Mouse (Mus musculus): ENCODE data around the gene Gna14. TPM values are rescaled to one million over a fixed set of nuclear protein-coding genes. Genes with fewer than 3 reads are reported as not detected.
A peak's percentile ranks its signal among the peaks of the same experiment; 100 is the strongest.

The Gna14 gene
- polyA plus RNA-seq, 1 experiment from 2014 or later = 0.83 TPM

- Histone ChIP-seq H3K36me3 (no peaks in the 10 kb centered on the region), H3K27ac (no peak overlapping the region), H3K4me1 (no peaks in the 10 kb centered on the region), H3K9me3 (no peaks in the 10 kb centered on the region), H3K27me3 (no peaks in the 10 kb centered on the region), H3K9ac (no peak overlapping the region), H3K4me3 (no peak overlapping the region), H3K4me2 (replicated peaks) (no peak overlapping the region)
- 77% methylated on average over 9 of the region's 9 CpGs for WGBS
- ATAC-seq (ENCODE audit: insufficient number of reproducible peaks, insufficient read depth, low FRiP score, low TSS enrichment) = no peak
These were observed 123.8 kb downstream of the Gna14 start for GRCm38 (mm10) chr19:16559243-16559896.

DNA sequence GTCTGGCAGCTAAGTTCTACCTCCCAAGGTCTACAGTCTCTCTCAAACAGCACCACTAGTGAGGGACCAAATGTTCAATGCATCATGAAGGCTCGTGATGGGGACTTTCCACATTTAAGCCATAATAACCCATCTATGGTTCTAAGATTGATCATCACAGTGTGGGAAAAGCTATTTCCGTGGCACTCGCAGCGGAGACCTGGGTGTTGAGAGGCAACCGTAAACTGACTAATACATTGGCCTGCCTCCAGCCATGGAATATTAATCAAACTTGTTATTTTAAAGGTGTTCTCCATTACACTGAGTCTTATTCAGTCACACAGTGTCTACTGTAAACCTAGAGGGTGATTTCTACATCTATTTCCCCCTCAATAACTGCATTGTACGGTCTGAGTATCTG is 127.1 kb downstream of the Gna14 start:
- no peaks in the 10 kb centered on the region for H3K9me3 ChIP-seq
- H3K27me3 ChIP-seq = no peaks in the 10 kb centered on the region
- H3K9ac ChIP-seq = no peak overlapping the region
- no peak overlapping the region for H3K4me2 ChIP-seq (replicated peaks)
- 92% methylated on average over 6 of the region's 6 CpGs for WGBS
- no peak for ATAC-seq (ENCODE audit: insufficient number of reproducible peaks, insufficient read depth, low FRiP score, low TSS enrichment)
- no peaks in the 10 kb centered on the region for H3K4me1 ChIP-seq
- no peaks in the 10 kb centered on the region for H3K36me3 ChIP-seq
- H3K27ac ChIP-seq = no peak overlapping the region
- no peak overlapping the region for H3K4me3 ChIP-seq

DNA sequence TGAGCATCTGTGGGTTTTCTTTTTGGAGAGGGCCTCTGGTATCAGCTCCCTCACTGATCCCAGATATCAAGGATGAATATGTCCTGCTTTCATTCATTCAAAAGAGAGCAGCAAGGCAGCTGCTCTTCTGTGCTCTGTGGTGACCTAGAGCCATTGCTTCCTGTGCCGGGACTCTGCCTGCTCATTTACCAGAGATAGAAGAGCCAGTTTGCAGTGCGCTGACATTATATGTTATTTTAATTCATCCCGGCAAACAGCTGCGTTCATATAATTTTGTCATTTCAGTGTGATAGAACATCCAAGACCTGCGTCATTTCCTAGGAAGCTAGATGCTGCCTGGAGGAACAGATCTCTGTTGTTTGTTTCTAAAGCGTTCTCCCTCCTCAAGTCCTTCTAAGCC is 141.2 kb downstream of the Gna14 start:
- H3K4me2 ChIP-seq (replicated peaks) = no peak overlapping the region
- 87% methylated on average over 6 of the region's 6 CpGs for WGBS

DNA sequence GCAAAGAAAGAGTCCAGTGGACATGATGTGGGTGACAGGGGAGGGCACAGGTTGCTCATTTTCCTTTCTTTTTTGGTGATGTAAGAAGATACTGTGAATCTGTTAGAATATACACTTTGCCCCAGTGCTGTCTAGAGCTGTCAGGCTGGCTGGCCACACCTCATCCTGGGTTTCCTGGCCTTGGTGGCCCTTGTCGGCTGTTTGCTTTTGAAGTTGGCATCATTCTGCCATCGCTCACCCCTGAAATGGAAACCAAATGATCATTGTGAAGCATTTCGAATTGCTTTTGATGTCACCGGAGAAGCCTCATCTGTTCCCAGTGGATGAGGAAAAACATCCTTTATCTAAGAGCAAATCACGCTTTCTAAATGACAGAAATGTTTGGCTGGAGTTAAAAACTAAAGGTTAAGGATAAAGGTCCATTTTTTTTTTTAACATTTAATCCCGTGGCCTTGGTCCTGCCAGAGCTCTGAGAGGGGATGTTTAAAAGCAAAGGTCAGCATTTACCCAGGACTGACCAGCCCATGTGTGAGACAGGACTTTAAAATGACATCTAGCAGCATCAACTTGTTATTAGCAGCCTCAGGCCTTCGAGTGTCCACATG is 144.2 kb downstream of the Gna14 start:
- H3K9ac ChIP-seq = no peak overlapping the region
- ATAC-seq (ENCODE audit: insufficient number of reproducible peaks, insufficient read depth, low FRiP score, low TSS enrichment) = no peak
- H3K4me1 ChIP-seq = peaks cover 10% of the 10 kb centered on the region; the same call in 1 of the 2 replicates
- H3K4me3 ChIP-seq = no peak overlapping the region
- H3K36me3 ChIP-seq = no peaks in the 10 kb centered on the region
- no peak overlapping the region for H3K4me2 ChIP-seq (replicated peaks)
- no peak overlapping the region for H3K27ac ChIP-seq
- H3K27me3 ChIP-seq = no peaks in the 10 kb centered on the region
- no peaks in the 10 kb centered on the region for H3K9me3 ChIP-seq
- 66% methylated on average over 7 of the region's 7 CpGs for WGBS

More for the DNA sequence above, 141.2 kb downstream of the Gna14 start:
- no peaks in the 10 kb centered on the region for H3K27me3 ChIP-seq
- no peak overlapping the region for H3K27ac ChIP-seq
- H3K4me1 ChIP-seq = no peaks in the 10 kb centered on the region
- H3K9ac ChIP-seq = no peak overlapping the region
- no peaks in the 10 kb centered on the region for H3K36me3 ChIP-seq
- H3K9me3 ChIP-seq = no peaks in the 10 kb centered on the region
- no peak overlapping the region for H3K4me3 ChIP-seq
- ATAC-seq (ENCODE audit: insufficient number of reproducible peaks, insufficient read depth, low FRiP score, low TSS enrichment) = no peak

GRCm38 (mm10) chr19:16580501-16580900 is 144.9 kb downstream of the Gna14 start:
- Histone ChIP-seq H3K27ac (no peak overlapping the region), H3K9me3 (no peaks in the 10 kb centered on the region), H3K4me1 (peaks cover 10% of the 10 kb centered on the region; the same call in 1 of the 2 replicates), H3K4me3 (no peak overlapping the region), H3K36me3 (no peaks in the 10 kb centered on the region), H3K27me3 (no peaks in the 10 kb centered on the region), H3K4me2 (replicated peaks) (no peak overlapping the region), H3K9ac (no peak overlapping the region)
- ATAC-seq (ENCODE audit: insufficient number of reproducible peaks, insufficient read depth, low FRiP score, low TSS enrichment) = no peak
- WGBS = 92% methylated on average over 8 of the region's 8 CpGs

GRCm38 (mm10) chr19:16584546-16584945 is 149.0 kb downstream of the Gna14 start:
- H3K4me2 ChIP-seq (replicated peaks) = no peak overlapping the region
- H3K9ac ChIP-seq = no peak overlapping the region
- H3K4me3 ChIP-seq = no peak overlapping the region
- WGBS = 83% methylated on average over 7 of the region's 7 CpGs
- peaks cover 10% of the 10 kb centered on the region; the same call in 1 of the 2 replicates for H3K4me1 ChIP-seq
- ATAC-seq (ENCODE audit: insufficient number of reproducible peaks, insufficient read depth, low FRiP score, low TSS enrichment) = no peak
- H3K36me3 ChIP-seq = no peaks in the 10 kb centered on the region
- H3K27me3 ChIP-seq = no peaks in the 10 kb centered on the region
- H3K27ac ChIP-seq = no peak overlapping the region
- no peaks in the 10 kb centered on the region for H3K9me3 ChIP-seq

DNA sequence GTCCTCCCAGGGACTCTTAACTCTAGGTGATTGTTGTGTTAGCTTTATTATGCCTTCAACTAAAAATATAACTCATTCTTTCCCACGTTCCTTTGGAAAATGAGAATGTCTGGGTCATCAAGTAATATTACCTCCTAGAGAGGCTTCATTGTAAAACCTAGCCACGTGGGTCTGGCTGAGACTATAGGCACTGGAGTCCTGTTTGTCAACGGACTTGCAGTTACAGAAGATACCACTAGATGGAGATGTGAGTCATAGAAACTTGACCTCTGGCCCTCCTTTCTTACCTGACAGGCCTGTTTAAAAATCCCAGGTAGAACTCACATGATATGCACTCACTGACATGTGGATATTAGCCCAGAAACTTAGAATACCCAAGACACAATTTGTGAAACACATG is 149.8 kb downstream of the Gna14 start:
- H3K9ac ChIP-seq = no peak overlapping the region
- peaks cover 10% of the 10 kb centered on the region; the same call in 1 of the 2 replicates for H3K4me1 ChIP-seq
- H3K9me3 ChIP-seq = no peaks in the 10 kb centered on the region
- no peak overlapping the region for H3K4me2 ChIP-seq (replicated peaks)
- no peaks in the 10 kb centered on the region for H3K27me3 ChIP-seq
- WGBS = 9% methylated on average over 3 of the region's 3 CpGs
- no peaks in the 10 kb centered on the region for H3K36me3 ChIP-seq
- no peak overlapping the region for H3K4me3 ChIP-seq
- ATAC-seq (ENCODE audit: insufficient number of reproducible peaks, insufficient read depth, low FRiP score, low TSS enrichment) = no peak
- no peak overlapping the region for H3K27ac ChIP-seq

DNA sequence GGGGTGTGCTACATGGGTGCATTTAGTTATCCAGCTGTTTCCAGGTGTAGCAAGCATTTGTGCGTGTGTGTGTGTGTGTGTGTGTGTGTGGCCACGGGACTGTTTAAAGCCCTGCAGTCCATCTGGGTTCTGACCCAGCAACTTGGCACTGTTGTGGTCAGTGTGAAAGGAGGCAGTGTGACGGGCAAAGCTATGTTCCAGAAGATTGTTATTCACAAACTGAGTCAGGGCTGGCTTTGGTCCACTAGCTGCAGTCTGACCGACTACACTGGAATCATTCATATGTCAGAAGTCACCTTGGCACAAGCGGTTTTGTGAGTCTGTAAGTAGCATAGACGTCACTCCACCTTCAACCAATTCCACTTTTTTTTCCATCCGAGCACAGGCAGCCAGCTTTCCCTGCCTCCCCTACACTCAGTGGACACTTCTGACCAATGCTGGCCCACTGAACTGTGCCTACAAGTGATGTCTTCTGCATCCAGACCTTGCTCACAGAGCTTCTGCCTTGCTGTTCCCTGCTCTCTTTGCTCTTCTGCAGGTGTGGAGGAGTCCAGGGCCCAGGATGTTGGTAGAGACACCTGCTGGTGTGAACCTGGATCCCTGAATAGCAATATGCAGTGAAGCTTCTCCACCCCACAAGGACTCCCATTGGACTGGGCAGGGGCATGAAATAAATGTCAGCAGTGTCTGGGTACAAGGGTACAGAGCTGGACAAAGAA is 157.9 kb downstream of the Gna14 start:
- no peak for ATAC-seq (ENCODE audit: insufficient number of reproducible peaks, insufficient read depth, low FRiP score, low TSS enrichment)
- no peak overlapping the region for H3K9ac ChIP-seq
- no peak overlapping the region for H3K4me2 ChIP-seq (replicated peaks)
- no peaks in the 10 kb centered on the region for H3K9me3 ChIP-seq
- no peak overlapping the region for H3K27ac ChIP-seq
- whole genome bisulfite sequencing = 87% methylated on average over 7 of the region's 7 CpGs
- no peaks in the 10 kb centered on the region for H3K27me3 ChIP-seq
- no peak overlapping the region for H3K4me3 ChIP-seq
- no peaks in the 10 kb centered on the region for H3K36me3 ChIP-seq
- no peaks in the 10 kb centered on the region for H3K4me1 ChIP-seq

DNA sequence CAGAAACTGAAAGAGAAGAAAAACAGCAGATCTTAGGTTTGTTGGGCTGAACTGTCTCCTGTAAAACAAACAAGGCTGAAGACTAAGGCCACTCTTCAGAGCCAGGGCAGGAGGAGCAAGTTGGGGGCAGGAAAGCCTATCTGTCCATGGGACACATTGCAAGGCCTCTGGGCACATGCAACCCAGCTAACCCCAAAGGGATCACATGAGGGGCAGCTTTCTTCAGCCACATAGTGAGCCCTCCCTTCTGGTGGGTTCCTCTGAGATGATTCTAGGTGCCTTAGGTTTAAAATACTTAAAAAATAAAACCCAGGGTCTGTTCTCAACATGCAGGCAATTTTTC is 158.4 kb downstream of the Gna14 start:
- H3K27me3 ChIP-seq = no peaks in the 10 kb centered on the region
- no peak overlapping the region for H3K4me3 ChIP-seq
- H3K9ac ChIP-seq = no peak overlapping the region
- H3K27ac ChIP-seq = no peak overlapping the region
- H3K4me2 ChIP-seq (replicated peaks) = no peak overlapping the region
- H3K9me3 ChIP-seq = no peaks in the 10 kb centered on the region
- peaks cover 3% of the 10 kb centered on the region; the same call in 1 of the 2 replicates for H3K4me1 ChIP-seq
- no peak for ATAC-seq (ENCODE audit: insufficient number of reproducible peaks, insufficient read depth, low FRiP score, low TSS enrichment)
- no peaks in the 10 kb centered on the region for H3K36me3 ChIP-seq

DNA sequence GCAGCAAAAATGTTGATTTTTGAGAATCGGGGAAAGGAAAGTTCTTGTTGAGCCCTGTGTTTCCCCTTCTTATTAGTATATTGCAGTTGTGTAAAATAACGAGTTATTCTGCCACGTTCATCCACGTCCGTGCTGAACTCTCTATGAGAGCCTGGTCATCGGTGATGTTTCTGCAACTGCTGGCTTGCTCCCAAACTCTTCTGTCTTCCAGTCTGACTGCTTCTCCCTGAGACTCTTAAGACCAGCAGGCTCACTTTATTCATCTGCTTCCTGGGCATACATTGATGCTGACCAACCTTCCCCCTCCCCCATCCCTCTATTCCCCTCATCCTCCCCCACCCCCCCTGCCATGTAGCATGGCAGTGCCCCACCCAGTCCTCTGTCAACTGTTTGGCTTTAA is 161.7 kb downstream of the Gna14 start:
- H3K36me3 ChIP-seq = no peaks in the 10 kb centered on the region
- 89% methylated on average over 6 of the region's 6 CpGs for WGBS
- no peaks in the 10 kb centered on the region for H3K27me3 ChIP-seq
- H3K4me2 ChIP-seq (replicated peaks) = no peak overlapping the region
- no peak overlapping the region for H3K4me3 ChIP-seq
- no peaks in the 10 kb centered on the region for H3K9me3 ChIP-seq
- H3K27ac ChIP-seq = no peak overlapping the region
- peaks cover 4% of the 10 kb centered on the region; the same call in 1 of the 2 replicates for H3K4me1 ChIP-seq
- no peak for ATAC-seq (ENCODE audit: insufficient number of reproducible peaks, insufficient read depth, low FRiP score, low TSS enrichment)
- no peak overlapping the region for H3K9ac ChIP-seq

GRCm38 (mm10) chr19:16598653-16599297 is 163.2 kb downstream of the Gna14 start:
- 44% methylated on average over 11 of the region's 11 CpGs for WGBS
- peak; percentile 80 for ATAC-seq (ENCODE audit: insufficient number of reproducible peaks, insufficient read depth, low FRiP score, low TSS enrichment)
- Histone ChIP-seq H3K4me1 (peaks cover 4% of the 10 kb centered on the region; the same call in 1 of the 2 replicates), H3K36me3 (no peaks in the 10 kb centered on the region), H3K9ac (no peak overlapping the region), H3K27ac (no peak overlapping the region), H3K9me3 (no peaks in the 10 kb centered on the region), H3K27me3 (no peaks in the 10 kb centered on the region), H3K4me2 (replicated peaks) (no peak overlapping the region), H3K4me3 (no peak overlapping the region)

All from embryonic facial prominence, embryonic 12.5 days (tissue).